Mouse (Mus musculus) fibroblast of lung, adult 2 months (primary cell): ENCODE measurements at regions not wholly inside any gene's neighbourhood (a gene's known extent, or its start where the extent isn't known, plus 50 kb on each side); places are given as distances from the start of the nearest gene placed in this dataset.

ENCODE experiments used
- DNase-seq: peaks from one replicate; pipeline ENCODE4 v3.0.0-alpha.2; 2011; ENCODE audit warnings: low read depth

DNA sequence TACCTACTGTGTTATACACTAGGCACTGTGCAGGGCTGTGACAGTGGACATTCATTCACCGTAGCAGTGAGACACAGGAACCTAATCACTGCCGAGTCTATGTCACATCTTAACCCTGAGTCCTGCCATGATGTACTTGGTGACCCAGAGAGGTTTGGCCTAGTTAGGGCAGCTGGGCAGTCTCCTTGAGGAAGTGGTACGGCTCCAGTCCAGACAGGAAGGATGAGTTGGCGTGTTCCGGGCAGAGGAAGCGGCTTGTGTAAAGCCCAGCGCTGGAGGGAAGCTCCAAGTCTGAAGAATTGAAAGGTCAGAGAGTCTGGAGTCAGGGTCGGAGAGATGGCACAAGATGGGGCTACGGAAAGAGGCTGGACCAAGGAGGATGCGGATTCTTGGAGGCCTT is 99.4 kb upstream of the Smim15 start:
- no peak for DNase-seq

DNA sequence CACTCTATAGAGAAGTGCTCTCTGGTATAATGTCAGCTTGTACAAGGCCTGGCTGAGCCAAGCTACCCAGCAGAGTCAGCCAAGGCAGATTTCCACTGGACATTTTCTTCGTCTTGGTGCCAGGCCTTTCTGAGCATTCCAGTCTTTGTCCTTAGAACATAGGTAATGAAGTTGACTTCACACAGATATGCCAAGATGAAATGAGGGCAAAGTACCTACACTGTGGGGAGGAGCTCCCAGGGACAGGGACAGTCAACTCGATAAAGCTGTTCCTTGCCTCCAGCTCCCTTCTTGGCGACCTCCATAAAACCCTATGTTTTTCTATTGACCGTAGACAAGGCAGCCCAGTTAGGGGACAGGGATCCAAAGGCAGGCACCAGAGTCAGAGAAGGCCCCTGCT is 101.3 kb upstream of the Smim15 start:
- no peak for DNase-seq

DNA sequence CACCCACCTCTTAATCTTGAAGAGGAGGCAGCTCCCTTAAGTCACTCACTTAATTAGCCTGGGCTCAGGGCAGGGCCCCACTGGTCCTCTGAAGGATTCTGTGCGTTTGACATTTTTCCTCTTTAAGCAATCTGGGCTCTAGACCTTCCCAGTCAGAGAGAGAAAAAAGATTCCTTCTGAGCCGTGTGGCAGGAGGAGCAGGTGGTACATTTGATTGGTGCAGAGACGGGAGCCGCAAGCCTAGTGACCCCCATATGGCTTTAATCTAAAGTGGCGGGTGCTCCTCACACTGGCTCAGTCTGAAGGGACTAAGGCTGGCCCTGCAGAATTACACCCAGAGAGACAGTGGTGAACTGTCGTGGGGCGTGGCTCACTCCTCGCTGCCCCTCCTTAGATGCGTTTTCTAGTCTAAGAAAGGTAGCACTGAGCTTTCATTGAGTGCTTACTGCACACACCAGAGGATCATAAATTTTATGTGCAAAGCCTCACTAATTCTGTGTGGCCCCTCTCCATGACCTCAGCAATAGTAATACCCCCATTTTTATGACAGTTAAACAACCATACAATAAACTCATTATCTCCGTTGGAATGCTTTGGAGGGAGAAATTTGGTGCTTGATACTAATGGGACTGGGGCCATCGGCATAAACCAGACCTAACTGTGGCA is 101.8 kb upstream of the Smim15 start:
- no peak for DNase-seq

DNA sequence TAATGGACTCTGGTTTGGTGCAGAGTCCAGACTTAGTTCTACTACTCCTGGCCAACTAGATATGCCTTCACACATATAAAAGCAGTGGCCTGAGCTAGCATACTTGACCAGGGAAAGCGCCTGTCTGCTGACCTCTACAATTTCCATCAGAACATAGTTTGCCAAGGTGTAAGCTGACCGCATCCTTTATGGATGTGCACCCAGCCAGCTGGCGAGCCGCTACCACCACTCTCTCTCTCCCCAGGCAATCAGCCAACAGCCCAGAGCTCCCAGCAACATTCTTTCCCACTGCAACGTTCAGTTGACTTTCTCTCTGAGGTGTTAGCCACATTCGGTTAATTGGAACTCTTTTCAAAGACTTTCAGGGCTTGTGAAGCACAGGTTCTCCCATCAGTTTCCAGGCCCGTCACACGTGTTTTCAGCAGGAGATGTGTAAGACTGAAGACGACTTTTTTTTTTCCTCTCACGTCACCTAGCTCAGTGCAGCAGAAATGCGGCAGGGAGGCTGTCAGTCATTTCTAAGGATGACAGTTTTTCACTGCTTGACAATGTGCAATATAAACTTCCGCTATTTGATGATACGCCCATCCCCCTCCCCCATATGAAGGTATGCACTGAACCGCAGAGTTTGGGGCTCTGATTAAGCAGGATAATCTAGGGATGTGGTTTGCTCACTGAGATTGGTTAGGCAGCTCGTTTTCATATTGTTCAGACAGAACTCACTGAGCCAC is 104.2 kb upstream of the Smim15 start:
- DNase-seq = peak; percentile 92

DNA sequence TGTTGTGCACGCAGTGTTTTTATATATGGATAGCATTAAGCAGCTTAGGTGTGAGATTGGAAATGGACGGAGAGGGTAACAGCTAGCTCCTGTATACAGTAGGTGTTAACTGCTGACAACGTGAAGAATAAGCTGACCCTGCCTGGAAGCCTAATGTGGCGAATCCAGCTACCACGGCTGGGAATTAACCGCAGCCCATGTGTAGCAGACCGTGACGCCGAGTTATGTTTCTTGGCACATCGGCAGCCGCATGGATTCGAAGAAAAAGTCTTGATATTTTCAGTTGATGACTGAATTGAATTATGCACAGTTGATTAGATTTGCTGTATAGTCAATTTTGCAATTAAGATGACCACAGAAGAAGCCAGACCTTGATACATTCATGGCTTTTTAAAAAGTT is 108.6 kb upstream of the Smim15 start:
- DNase-seq = no peak

GRCm38 (mm10) chr13:107934691-107935090 is 109.6 kb upstream of the Smim15 start:
- no peak for DNase-seq

- DNase-seq = no peak
Observed at GRCm38 (mm10) chr13:107933598-107934571, 110.4 kb upstream of the Smim15 start.

GRCm38 (mm10) chr13:107932423-107933032 is 111.7 kb upstream of the Smim15 start:
- no peak for DNase-seq

DNA sequence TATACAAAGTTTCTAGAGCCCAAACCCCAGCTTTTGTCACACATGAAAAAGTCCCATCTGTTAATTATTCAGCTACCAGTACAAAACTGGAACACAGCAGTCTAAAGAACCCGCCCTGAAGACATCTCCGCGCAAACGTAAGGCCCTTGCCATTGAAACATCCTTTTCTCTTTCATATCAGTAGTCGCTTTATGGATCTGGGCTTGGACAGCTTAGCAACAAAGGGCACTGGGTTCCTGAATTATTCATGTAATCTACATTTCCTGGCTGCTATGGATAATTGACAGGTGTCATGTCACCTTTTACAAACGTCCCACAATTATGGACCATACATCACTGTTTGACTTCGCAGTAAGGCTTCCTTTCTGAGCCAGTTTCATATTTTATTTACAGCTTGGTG is 113.0 kb upstream of the Smim15 start:
- DNase-seq = no peak

- DNase-seq = no peak
Observed at GRCm38 (mm10) chr13:107927499-107928215, 116.6 kb upstream of the Smim15 start.

- DNase-seq = no peak
Observed at GRCm38 (mm10) chr13:107925470-107925869, 118.8 kb upstream of the Smim15 start.

DNA sequence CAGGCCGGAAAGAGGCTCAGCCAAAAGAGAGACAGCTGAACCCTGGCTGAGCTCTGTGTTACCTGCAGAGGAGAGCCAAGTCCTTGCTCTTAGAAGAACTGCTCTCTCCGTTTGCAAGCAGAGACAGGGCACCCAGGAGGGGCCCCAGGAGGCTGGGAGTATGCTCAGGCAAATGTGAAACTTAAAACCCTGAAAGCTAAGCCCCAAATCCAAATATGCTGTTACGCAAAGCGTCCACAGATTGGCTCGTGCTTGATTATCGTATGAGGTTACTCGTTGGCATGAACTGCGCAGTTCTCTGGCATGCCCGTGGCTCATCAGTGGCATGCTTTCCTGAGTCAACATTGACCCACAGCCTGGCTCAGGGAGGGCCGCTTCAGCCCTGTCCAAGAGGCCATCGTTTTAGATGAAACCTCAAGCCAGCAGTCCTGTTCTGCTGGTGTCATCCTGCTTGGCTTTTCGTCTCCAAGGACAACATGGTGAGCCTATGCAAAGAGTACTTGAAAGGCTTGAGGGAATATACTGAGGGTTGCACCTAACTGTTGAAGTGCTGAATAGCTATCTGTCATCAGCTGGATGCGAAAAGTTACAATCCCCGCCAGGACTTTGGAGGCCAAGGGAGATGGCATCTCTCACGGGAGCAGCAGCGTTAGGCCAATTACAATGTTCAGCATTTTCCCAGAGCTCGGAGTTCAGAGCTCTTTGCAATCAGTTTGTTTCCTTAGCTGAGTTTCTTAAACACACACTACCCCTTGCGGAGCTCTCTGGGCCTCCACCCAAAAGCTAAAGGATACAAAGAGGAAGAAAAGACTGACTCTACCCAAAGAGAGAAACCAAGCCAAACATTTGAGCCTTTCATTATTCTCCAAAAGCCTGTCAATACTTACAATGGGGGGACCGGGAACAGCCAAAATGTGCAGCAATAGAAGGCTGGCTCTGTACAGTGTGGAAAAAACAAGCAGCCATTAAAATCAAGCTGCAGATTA is 120.8 kb upstream of the Smim15 start:
- DNase-seq = peak; percentile 93

DNA sequence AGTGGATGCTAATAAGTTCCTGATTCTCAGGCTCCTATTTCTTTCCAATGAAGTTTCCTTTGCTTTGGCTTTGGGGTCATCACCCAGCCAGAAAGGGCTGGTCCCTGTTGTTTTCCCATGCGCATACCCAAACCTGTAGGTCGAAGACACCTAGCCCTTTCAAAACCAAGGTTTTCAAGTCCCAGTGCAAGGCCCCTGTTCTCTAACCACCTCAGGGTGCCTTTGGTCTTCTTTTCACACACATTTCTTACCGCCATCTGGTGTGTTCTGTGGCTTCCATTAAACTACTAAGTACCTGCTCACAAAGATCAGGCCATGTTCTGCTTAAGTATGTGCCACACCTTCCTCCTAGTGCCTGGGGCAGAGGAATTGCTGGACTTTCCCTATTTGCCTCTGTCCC is 124.8 kb upstream of the Smim15 start:
- DNase-seq = no peak

DNA sequence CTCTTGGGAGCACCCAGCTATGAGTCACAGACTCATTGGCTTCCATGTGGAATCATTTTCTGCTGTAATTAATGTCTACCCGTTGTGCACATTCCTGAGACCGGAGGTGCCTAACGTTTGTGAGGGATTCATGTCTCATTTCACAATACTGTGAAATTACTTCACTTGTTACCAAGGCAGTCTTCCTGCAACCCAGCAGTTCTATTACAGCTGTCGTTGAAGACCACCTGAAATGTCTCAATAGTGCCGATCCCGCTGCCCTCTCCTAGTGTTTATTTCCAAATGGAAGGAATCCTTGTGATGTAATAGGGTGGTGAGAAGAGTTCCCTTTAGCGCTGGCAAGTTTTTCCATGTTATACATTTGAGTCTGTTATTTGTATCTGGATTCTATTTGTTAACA is 125.8 kb upstream of the Smim15 start:
- DNase-seq = no peak

DNA sequence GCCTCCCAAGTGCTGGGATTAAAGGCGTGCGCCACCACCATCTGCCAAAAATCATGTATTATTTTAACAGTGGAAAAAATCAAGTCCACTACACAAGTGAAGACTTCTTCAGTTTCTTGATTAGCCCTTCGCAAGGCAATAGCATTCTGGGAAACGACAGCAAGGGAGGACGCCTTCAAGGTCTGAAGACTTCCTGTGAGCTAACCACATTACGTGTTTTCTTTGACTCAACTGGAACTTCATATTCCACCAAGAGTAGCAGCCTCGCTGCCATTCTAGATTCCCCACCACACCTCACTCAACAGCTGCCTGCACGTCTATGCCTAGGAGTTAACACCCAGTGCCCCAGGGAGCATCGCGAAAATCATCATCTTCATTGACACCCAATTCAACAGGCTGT is 126.2 kb upstream of the Smim15 start:
- DNase-seq = no peak

DNA sequence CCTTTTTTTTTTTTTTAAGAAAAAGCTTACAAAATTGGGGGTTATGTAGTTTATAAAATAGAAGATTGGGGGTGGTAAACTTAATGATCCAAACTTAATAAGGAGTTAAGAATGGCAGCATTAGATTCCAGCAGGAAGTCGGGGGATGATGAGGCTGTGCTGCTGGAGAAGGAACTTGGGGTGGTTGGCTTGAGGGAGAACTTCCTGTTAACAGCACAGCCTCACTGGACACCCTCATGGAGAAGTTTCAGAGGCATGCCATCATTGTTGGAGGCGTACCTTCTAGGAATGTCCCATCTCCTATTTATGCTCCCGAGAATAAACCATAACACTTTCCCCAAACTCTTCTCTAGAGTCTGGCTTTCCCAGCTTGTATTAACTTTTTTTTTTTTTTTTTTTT is 126.7 kb upstream of the Smim15 start:
- no peak for DNase-seq

GRCm38 (mm10) chr13:107910125-107910524 is 134.1 kb upstream of the Smim15 start:
- no peak for DNase-seq

GRCm38 (mm10) chr13:107909343-107910067 is 134.7 kb upstream of the Smim15 start:
- DNase-seq = no peak

DNA sequence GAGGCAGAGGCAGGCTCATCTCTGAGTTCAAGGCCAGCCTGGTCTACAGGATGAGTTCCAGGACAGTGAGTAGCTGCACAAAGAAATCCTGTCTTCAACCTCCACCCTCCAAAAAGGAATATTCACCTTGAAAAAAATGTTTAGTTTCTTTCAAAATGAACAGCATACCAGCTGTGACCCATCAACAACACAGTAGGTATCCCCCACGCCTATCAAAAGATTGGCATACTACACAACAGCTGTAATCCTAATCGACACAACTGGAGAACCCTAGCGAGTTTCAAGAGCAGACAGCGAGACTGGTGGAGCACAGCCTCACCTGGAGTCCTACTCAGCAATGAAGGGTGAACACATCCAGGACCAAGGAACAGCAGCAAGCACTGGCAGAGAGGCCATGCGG is 136.3 kb upstream of the Smim15 start:
- DNase-seq = no peak

DNA sequence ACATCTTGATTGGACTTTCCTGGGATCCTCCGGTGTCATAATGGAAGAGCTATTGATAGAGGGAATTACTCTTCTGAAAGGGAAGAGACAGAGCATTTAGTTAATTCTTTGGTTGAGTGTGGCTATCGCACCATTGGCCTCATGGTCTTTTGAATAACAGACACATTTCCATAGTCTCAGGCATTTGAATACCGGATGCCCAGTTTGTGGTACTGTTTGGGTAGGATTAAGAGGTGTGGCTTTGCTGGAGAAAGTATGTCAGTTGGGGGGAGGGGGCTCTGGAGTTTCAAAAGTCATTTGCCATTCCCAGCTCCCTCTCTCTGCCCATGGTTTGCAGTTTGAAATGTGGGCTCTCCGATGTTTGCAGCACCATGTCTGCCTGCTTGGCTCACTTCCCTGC is 139.4 kb upstream of the Smim15 start:
- DNase-seq = no peak
